Mouse (Mus musculus) MEL (cell line): ENCODE measurements around the gene Atrnl1. TPM values are rescaled to one million over a fixed set of nuclear protein-coding genes. Genes with fewer than 3 reads are reported as not detected.

ENCODE experiments used
- DNase-seq: peaks from one replicate; pipeline ENCODE4 v3.0.0; 2011; ENCODE audit warnings: low read depth, low spot score
- H3K27ac ChIP-seq: 2 replicates; pipeline ENCODE4 v1.5.1; 2012; ENCODE audit warnings: low read depth, mild to moderate bottlenecking, control low read depth, low read length, moderate library complexity; ENCODE audit not compliant: control insufficient read depth
- H3K27me3 ChIP-seq, 2 experiments: fragments of 150-350 bp in 1 of 2; sonication (generic) in 1 of 2; 2 replicates each; pipeline ENCODE4 v1.6.1; 2012; ENCODE audit warnings: low read length in 2 of 2, mild to moderate bottlenecking in 2 of 2, improper control_type of control experiment in 1 of 2, moderate library complexity in 1 of 2; ENCODE audit not compliant: insufficient read depth in 2 of 2, control insufficient read depth in 1 of 2
- H3K36me3 ChIP-seq, 2 experiments: 2 replicates each; pipeline ENCODE4 v1.6.1; 2012 to 2014; ENCODE audit warnings: low read length in 2 of 2, improper control_type of control experiment in 1 of 2, inconsistent platforms in 1 of 2, mild to moderate bottlenecking in 1 of 2; ENCODE audit not compliant: insufficient read depth in 2 of 2, control insufficient read depth in 1 of 2
- H3K4me1 ChIP-seq, 2 experiments: fragments of 150-350 bp in 1 of 2; sonication (generic) in 1 of 2; 2 replicates each; pipeline ENCODE4 v1.6.1; 2012; ENCODE audit warnings: low read length in 2 of 2, improper control_type of control experiment in 1 of 2, mild to moderate bottlenecking in 1 of 2; ENCODE audit not compliant: insufficient read depth in 2 of 2, control insufficient read depth in 1 of 2
- H3K4me3 ChIP-seq, 2 experiments: fragments of 150-350 bp in 1 of 2; sonication (generic) in 1 of 2; 2 replicates each; pipeline ENCODE4 v1.5.1; 2012; ENCODE audit warnings: low read depth in 2 of 2, low read length in 2 of 2, mild to moderate bottlenecking in 2 of 2, moderate library complexity in 2 of 2, control low read depth in 1 of 2, improper control_type of control experiment in 1 of 2; ENCODE audit not compliant: control insufficient read depth in 1 of 2, insufficient read depth in 1 of 2
- H3K79me2 ChIP-seq: 2 replicates; pipeline ENCODE4 v1.6.1; 2012; ENCODE audit warnings: mild to moderate bottlenecking, low read length, moderate library complexity; ENCODE audit not compliant: control insufficient read depth, poor library complexity, insufficient read depth
- H3K9ac ChIP-seq: 2 replicates; pipeline ENCODE4 v1.6.1; 2012; ENCODE audit warnings: low read depth, mild to moderate bottlenecking, control low read depth, low read length, moderate library complexity; ENCODE audit not compliant: control insufficient read depth, poor library complexity, severe bottlenecking
- H3K9me3 ChIP-seq: fragments of 150-350 bp; sonication (generic); replicated peaks from 2 replicates; pipeline ENCODE4 v1.6.1; 2012; ENCODE audit warnings: mild to moderate bottlenecking, low read length, improper control_type of control experiment, moderate library complexity; ENCODE audit not compliant: insufficient read depth
- BHLHE40 ChIP-seq: IDR thresholded peaks from 2 replicates; pipeline ENCODE4 v1.6.1; 2012; ENCODE audit warnings: low read depth, mild to moderate bottlenecking, inconsistent platforms, low read length, improper control_type of control experiment, borderline replicate concordance
- CHD1 ChIP-seq: IDR thresholded peaks from 2 replicates; pipeline ENCODE4 v1.6.1; 2012; ENCODE audit warnings: low read depth, mild to moderate bottlenecking, inconsistent platforms, low read length, improper control_type of control experiment
- GABPA ChIP-seq: IDR thresholded peaks from 2 replicates; pipeline ENCODE4 v1.6.1; 2012; ENCODE audit warnings: low read depth, mild to moderate bottlenecking, inconsistent platforms, low read length, improper control_type of control experiment, moderate library complexity
- HCFC1 ChIP-seq: IDR thresholded peaks from 2 replicates; pipeline ENCODE4 v1.6.1; 2012; ENCODE audit warnings: low read depth, mild to moderate bottlenecking, inconsistent platforms, low read length, improper control_type of control experiment, moderate library complexity
- JUND ChIP-seq: IDR thresholded peaks from 2 replicates; pipeline ENCODE4 v1.6.1; 2011; ENCODE audit warnings: low read depth, mild to moderate bottlenecking, improper control_type of control experiment, low read length
- MAFK ChIP-seq: IDR thresholded peaks from 2 replicates; pipeline ENCODE4 v1.6.1; 2011; ENCODE audit warnings: low read depth, mild to moderate bottlenecking, low read length, improper control_type of control experiment, borderline replicate concordance
- MAX ChIP-seq: IDR thresholded peaks from 2 replicates; pipeline ENCODE4 v1.6.1; 2011; ENCODE audit warnings: low read length, improper control_type of control experiment
- MAZ ChIP-seq: IDR thresholded peaks from 2 replicates; pipeline ENCODE4 v1.6.1; 2012; ENCODE audit warnings: low read depth, mild to moderate bottlenecking, inconsistent platforms, low read length, improper control_type of control experiment
- MEF2A ChIP-seq: IDR thresholded peaks from 2 replicates; pipeline ENCODE4 v1.6.1; 2014; ENCODE audit warnings: low read depth, mild to moderate bottlenecking, inconsistent platforms, low read length, improper control_type of control experiment; ENCODE audit not compliant: poor library complexity, insufficient replicate concordance, severe bottlenecking; ENCODE audit errors: extremely low read depth
- MXI1 ChIP-seq: IDR thresholded peaks from 2 replicates; pipeline ENCODE4 v1.6.1; 2011; ENCODE audit warnings: mild to moderate bottlenecking, low read depth, low read length, improper control_type of control experiment
- NELFE ChIP-seq: IDR thresholded peaks from 2 replicates; pipeline ENCODE4 v1.6.1; 2011; ENCODE audit warnings: low read depth, low read length, improper control_type of control experiment
- POLR2A ChIP-seq, 2 experiments: IDR thresholded peaks; 2 replicates each; pipeline ENCODE4 v1.6.1; 2011 to 2012; ENCODE audit warnings: low read length in 2 of 2, mild to moderate bottlenecking in 2 of 2, control low read depth in 1 of 2, improper control_type of control experiment in 1 of 2, low read depth in 1 of 2, moderate library complexity in 1 of 2; ENCODE audit not compliant: control insufficient read depth in 1 of 2, insufficient read depth in 1 of 2, poor library complexity in 1 of 2
- RCOR1 ChIP-seq: IDR thresholded peaks from 2 replicates; pipeline ENCODE4 v1.6.1; 2012; ENCODE audit warnings: low read depth, mild to moderate bottlenecking, inconsistent platforms, low read length, improper control_type of control experiment
- SMC3 ChIP-seq: IDR thresholded peaks from 2 replicates; pipeline ENCODE4 v1.6.1; 2011; ENCODE audit warnings: low read depth, low read length, improper control_type of control experiment
- TAL1 ChIP-seq: IDR thresholded peaks from 2 replicates; pipeline ENCODE4 v1.6.1; 2012; ENCODE audit warnings: mild to moderate bottlenecking, inconsistent platforms, low read length, moderate library complexity, mixed read lengths
- TCF12 ChIP-seq: IDR thresholded peaks from 2 replicates; pipeline ENCODE4 v1.6.1; 2014; ENCODE audit warnings: low read depth, mild to moderate bottlenecking, inconsistent platforms, low read length, improper control_type of control experiment, moderate library complexity
- UBTF ChIP-seq: IDR thresholded peaks from 2 replicates; pipeline ENCODE4 v1.6.1; 2012; ENCODE audit warnings: low read depth, mild to moderate bottlenecking, inconsistent platforms, low read length, improper control_type of control experiment, moderate library complexity, borderline replicate concordance; ENCODE audit not compliant: insufficient read depth
- ZC3H11A ChIP-seq: IDR thresholded peaks from 2 replicates; pipeline ENCODE4 v1.6.1; 2012; ENCODE audit warnings: low read depth, mild to moderate bottlenecking, inconsistent platforms, low read length, improper control_type of control experiment
- ZMIZ1 ChIP-seq: IDR thresholded peaks from 2 replicates; pipeline ENCODE4 v1.6.1; 2012; ENCODE audit warnings: low read depth, mild to moderate bottlenecking, inconsistent platforms, low read length, improper control_type of control experiment, moderate library complexity
- polyA plus RNA-seq, 2 experiments: library from polyadenylated mRNA; stranded (reverse) in 1 of 2; unstranded in 1 of 2; fragments of >175 nt in 1 of 2; fragments of >200 nt in 1 of 2; gene quantifications; 2 replicates each; pipeline versions ENCODE4 v1.2.1 to v1.2.4; 2012; ENCODE audit warnings: low replicate concordance in 2 of 2, low read depth in 1 of 2; ENCODE audit not compliant: insufficient read length in 2 of 2, insufficient read depth in 1 of 2, missing spikeins in 1 of 2
- total RNA-seq: library from RNA; depleted of rRNA; stranded (reverse); fragments of 300-350 nt; gene quantifications from 2 replicates; pipeline ENCODE4 v1.2.3, GENCODE M21; 2012

The Atrnl1 gene
- total and polyA plus RNA-seq, 3 experiments = 6.4 to 8.2 TPM; not detected in 1

GRCm38 (mm10) chr19:57612179-57612472 is 1.3 kb downstream of the Atrnl1 start:
- peak; percentile 76 for DNase-seq
- Histone ChIP-seq H3K9ac (peak overlapping the region; percentile 87), H3K27ac (peak overlapping the region; percentile 21; the same call in 1 of the 2 replicates), H3K79me2 (peaks cover 13% of the 10 kb centered on the region), H3K27me3 (no peaks in the 10 kb centered on the region), H3K4me1 (peaks cover 3 to 9% of the 10 kb centered on the region in 2 experiments; a peak in 2 of 4 replicates), H3K9me3 (no peaks in the 10 kb centered on the region), H3K36me3 (peaks cover 0 to 8% of the 10 kb centered on the region in 2 experiments; a peak in 3 of 4 replicates), H3K4me3 (peak overlapping the region; percentile 78 to 83)
- TF ChIP-seq MAFK (peak; percentile 89), ZC3H11A (no peak)

- Histone ChIP-seq H3K79me2 (peaks cover 12% of the 10 kb centered on the region), H3K4me3 (no peak overlapping the region), H3K9me3 (no peaks in the 10 kb centered on the region), H3K36me3 (peaks cover 0 to 8% of the 10 kb centered on the region in 2 experiments; a peak in 3 of 4 replicates), H3K4me1 (peaks cover 3% of the 10 kb centered on the region in 2 experiments; a peak in 1 of 4 replicates), H3K27ac (no peak overlapping the region), H3K27me3 (no peaks in the 10 kb centered on the region), H3K9ac (no peak overlapping the region)
- no peak for DNase-seq
- TF ChIP-seq CHD1 (no peak), MAX (no peak), POLR2A (IDR thresholded peaks at IDR 0.05; ENCODE audit: control insufficient read depth in 1 of 2, insufficient read depth in 1 of 2, low read depth in 1 of 2, low read length in 2 of 2, poor library complexity in 1 of 2) (no peak), RCOR1 (no peak), BHLHE40 (no peak), MAFK (no peak), TCF12 (no peak), MEF2A (no peak), ZMIZ1 (no peak), MAZ (no peak), GABPA (no peak), MXI1 (no peak), HCFC1 (no peak), UBTF (no peak), JUND (no peak), SMC3 (no peak), TAL1 (no peak), NELFE (no peak)
These were observed 5.3 kb downstream of the Atrnl1 start for GRCm38 (mm10) chr19:57615972-57616621.
